Mouse (Mus musculus) gastrocnemius, adult 8-10 months (tissue): ENCODE measurements around the gene Gcnt2. TPM values are rescaled to one million over a fixed set of nuclear protein-coding genes. Genes with fewer than 3 reads are reported as not detected.
"Not testable (repeated sequence)": the region's sequence is repeated elsewhere in the genome, so short reads cannot be mapped to it uniquely, and the experiment has no call there.

Source experiments
- DNase-seq, 2 experiments: peaks; one replicate each; pipeline ENCODE4 v3.0.0; 2022; ENCODE audit warnings: low spot score in 2 of 2
- total RNA-seq, 4 experiments: library from RNA; stranded (reverse); gene quantifications; 2 replicates each; pipeline ENCODE4 v1.2.4; 2022

Gcnt2 gene
- total RNA-seq, 4 experiments from 2014 or later = 7.2 to 13.5 (median 10.7) TPM

GRCm38 (mm10) chr13:40868844-40869587 lies 9.5 kb downstream of the Gcnt2 start:
- no peak for DNase-seq

DNA sequence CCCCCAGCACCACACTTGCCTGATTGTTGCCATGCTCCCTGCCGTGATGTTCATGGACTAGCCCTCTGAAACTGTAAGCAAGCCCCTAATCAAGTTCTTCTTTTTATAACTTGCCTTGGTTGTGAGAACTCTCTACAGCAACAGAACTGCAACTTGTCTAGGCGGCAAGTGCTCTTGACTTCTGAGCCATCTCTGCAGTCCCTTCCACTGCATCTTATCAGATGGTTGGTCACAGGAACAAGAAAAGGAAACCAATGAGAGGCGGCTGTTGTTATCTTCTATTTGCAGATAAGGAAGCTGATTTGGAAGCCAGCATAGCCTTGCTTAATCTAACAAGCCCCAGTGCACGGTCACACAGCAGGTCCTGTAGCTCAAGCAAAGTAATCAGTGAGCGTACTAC lies 14.5 kb downstream of the Gcnt2 start:
- no peak for DNase-seq

DNA sequence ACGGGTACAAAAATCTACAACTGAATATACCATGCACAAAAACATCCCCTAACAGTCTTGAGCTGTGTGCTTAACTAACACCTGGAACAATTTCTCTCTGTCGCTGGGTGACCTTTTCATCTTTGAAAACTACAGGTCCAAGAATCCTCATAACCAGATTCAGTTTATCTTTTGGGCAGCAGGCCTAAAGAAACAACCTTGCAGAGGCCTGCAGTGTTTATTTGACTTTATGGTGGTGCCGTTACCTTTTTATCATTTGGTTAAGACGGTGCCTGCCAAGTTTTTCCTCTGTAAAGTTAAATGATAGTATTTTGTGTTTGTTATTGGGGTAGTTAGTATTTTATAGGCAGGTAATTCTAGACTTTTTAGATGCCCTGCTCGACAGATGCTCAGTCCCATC lies 15.9 kb downstream of the Gcnt2 start:
- no peak for DNase-seq

GRCm38 (mm10) chr13:40877589-40877988 lies 18.0 kb downstream of the Gcnt2 start:
- no peak for DNase-seq

DNA sequence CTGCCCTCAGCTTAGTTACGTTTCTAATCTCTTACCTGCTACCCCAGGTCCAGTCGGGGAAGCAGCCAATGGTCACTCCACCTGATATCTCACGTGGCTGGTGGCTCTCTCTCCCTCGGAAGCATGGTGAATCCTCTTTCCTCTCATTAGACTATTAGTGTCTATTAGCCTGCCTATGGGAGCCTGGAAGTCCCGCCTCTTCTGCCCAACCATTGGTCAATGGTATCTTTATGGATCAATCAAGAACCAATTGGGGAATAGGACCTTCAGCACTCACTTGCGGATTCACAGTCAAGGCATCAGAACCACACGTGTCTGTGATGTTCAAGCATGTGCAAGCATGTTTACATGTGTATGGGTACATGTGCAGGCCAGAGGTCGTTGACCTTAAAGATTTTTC lies 21.0 kb downstream of the Gcnt2 start:
- DNase-seq = no peak

DNA sequence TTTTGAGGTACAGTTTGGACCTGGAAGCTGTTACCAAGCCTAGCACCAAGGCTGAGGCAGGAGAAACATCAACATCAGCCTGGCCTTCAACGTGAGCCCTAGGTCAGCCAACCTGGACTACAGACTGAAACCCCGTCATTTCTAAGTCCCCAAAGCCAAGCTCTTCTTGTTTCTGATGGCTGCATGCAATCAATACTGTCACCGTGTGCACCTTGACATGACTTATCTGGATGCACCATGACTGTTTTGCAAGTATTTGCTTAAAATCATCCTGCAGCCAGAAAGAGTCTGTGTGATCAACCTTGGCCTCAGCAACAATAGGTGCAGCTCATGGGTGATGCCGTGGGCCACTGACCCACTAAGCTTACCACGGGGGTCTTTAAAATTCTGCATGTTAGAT lies 23.1 kb downstream of the Gcnt2 start:
- DNase-seq = no peak

DNA sequence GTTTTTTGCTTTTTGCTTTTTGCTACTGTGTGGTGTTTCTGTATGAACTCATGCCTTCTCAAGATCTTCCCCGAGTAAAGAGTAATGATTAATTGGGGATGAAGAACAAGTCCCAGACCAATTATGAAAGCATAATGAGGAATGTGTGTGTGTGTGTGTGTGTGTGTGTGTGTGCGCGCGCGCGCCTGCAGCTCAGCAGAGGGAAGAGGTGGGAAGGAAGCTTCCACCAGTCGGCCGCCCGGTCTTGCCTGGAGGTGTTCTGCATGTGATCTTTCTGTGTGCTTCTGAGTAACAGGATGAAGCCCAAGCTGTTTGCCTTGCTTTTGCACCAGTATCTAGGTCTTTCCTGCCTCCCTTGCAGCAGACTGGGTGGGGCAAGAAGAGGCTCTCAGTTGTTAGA lies 24.3 kb downstream of the Gcnt2 start:
- DNase-seq = no peak

GRCm38 (mm10) chr13:40884878-40885277 lies 25.3 kb downstream of the Gcnt2 start:
- no peak for DNase-seq

DNA sequence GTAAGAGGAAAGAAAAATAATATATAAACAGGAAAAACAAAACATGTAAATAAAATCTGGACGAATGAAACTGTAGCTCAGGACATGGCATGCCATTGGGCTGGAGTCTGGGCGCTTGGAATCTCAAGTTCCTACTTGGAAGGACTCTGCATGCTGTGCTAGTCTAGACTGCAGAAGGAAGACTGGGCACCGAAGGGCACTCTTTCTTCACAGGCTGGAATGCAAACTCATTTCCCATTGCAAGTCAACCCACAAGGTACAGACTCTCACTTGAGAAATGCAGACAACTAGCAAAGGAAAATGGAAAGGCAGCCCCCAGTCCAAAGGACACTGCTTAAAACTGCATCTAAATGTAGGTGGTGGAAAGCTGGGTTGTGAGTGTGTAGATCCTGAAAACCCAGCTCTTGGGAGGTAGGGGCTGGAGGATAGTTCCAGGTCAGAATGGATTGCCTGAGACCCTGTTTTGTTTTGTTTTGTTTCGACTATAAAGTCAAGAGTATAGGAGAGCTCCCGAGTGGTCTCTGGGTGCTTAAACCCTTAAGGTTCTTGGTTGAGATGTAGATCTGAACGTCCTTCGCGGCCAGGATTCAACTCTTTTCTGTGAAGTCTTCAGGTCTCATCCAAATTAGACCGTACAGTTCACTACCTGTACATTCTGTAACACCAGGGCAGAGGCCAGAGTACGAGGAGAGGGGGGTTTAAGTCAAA lies 26.5 kb downstream of the Gcnt2 start:
- no peak for DNase-seq

- no peak for DNase-seq
Measured at GRCm38 (mm10) chr13:40886643-40887381, 27.3 kb downstream of the Gcnt2 start.

GRCm38 (mm10) chr13:40890595-40890994 lies 31.0 kb downstream of the Gcnt2 start:
- no peak for DNase-seq

- DNase-seq = not testable (repeated sequence)
Measured at GRCm38 (mm10) chr13:40891369-40891768, 31.8 kb downstream of the Gcnt2 start.

DNA sequence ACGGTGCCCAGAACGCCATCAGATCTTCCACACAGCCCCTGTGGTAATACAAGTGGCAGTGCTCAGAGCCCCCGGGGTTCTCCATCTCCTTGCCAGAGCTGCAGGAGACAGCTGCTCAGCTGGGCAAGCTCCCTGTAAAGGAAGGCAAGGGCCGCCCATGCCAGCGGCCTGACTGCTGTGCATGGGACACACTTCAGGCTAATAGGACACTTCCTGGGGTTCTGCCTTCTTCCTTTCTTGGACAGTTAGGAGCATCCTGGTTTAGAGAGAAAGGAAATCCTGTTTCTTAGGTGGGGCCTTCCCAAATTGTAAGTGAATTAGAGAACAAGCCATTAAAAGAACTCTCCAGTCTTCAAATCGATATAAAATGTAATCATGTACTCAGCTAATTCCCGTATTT lies 32.5 kb downstream of the Gcnt2 start:
- no peak for DNase-seq

DNA sequence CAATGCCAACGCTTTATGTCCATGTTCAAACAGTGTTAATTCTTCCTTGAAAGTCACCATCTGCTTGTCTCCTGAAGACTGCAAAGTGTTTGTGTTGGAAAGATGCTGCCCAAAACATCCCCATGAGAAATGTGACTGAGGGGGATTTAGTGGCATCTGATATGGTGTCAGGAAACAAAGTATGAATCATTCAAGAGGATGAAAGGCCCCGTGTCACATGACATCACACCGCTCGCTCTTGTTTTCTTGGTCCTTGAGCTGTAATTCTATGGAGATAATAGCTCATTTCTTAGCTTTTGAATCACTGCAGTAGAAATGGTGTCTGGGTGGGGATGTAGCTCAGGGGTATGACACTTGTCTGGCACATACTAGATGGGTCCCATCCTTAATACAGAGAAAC lies 33.0 kb downstream of the Gcnt2 start:
- DNase-seq = no peak

DNA sequence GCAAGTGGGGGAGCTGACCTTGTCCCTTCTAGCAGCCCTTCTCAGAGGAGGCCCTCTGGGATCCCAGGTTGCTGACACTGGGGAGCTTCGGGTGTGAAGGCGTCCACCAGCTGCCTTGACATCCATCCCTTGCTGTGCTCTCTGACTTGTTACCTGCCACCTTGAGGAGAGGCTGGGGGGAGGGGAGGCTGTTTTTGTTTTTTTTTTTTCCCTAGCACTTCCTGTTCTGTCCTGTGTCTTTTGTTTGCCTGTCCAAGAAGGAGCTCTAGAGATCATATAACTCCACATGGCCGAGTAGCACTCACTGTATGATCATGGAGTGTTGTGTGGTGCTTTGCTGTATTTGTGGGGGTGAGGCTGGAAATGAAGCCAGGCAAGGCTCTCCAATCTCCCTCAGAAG lies 34.0 kb downstream of the Gcnt2 start:
- DNase-seq = no peak

- DNase-seq = not testable (repeated sequence)
Measured at GRCm38 (mm10) chr13:40898049-40898690, 38.6 kb downstream of the Gcnt2 start.

DNA sequence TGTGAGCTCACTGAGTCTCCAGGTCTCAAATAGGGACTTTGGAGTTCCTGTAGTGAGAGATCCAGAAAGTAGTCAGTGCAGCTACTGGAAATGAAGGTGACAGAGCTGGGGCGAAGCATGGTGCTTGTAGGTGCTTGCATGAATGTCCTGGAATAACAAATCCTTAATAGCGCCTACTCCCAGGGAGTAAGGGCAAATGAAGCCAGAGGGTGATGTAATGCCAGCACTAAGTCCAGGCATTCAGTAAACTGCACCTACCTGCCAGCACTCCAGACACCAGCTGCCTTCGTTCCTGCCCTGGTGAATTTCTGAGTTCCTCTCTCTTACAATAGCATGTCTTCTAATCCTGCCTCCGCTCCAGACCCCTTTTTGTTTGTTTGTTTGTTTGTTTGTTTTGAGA lies 39.1 kb downstream of the Gcnt2 start:
- DNase-seq = no peak

- DNase-seq = no peak
Measured at GRCm38 (mm10) chr13:40899349-40899993, 39.9 kb downstream of the Gcnt2 start.

GRCm38 (mm10) chr13:40899994-40900970 lies 40.7 kb downstream of the Gcnt2 start:
- DNase-seq = no peak

DNA sequence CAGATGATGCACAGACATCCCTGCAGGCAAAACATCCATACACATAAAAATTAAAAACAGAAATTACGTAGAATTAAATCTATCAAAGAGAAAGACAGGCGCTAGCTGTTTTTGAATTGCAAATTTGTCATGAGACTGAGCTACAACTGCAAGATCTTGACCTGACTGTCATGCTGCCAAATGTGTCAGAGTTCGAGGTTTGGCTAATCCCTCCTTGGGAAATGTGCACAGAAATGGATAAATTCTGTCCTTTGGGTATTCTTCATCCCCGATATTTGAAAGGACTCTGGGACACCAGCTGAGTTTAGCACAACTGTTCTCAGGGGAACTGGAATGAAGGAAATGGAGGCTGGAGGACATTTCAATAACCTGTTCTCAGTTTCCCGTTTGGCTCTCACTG lies 41.7 kb downstream of the Gcnt2 start:
- no peak for DNase-seq
